In genomic region chr17:28363507-28363906, GRCm38 (mm10) we compare ENCODE assay signal across 12 mouse cellular contexts. TPM values are rescaled to one million over a fixed set of nuclear protein-coding genes. Genes with fewer than 3 reads are reported as not detected.
DNase-seq lines count a peak whose midpoint lies in the region; ATAC-seq and TF ChIP-seq lines count a peak whose summit lies in the region.
"Had no signal": no experiment of that assay in that cellular context is flagged by ENCODE, and none has a peak within 500 bp of the region (broad histone marks: within the 10 kb centered on the region; RNA-seq: fewer than 3 reads in every experiment).

No protein-coding gene starts in this region.

- 26% methylated on average over 6 of the region's 6 CpGs for WGBS in heart, postnatal 0 days
- WGBS in heart, adult 2 months, result 40% methylated on average over 6 of the region's 6 CpGs
- 2% methylated on average over 6 of the region's 6 CpGs for WGBS in midbrain, embryonic 12.5 days
- WGBS in midbrain, embryonic 15.5 days, result 13% methylated on average over 6 of the region's 6 CpGs
- 10% methylated on average over 6 of the region's 6 CpGs for WGBS in hindbrain, embryonic 12.5 days
- WGBS in stomach, embryonic 16.5 days, result 48% methylated on average over 6 of the region's 6 CpGs

- peaks cover 11% of the 10 kb centered on the region; the same call in 1 of the 2 replicates for H3K4me1 ChIP-seq in heart, postnatal 0 days (ENCODE audit: control insufficient read depth, insufficient read depth)
- peaks cover 1% of the 10 kb centered on the region; the same call in 1 of the 2 replicates for H3K4me1 ChIP-seq in heart, adult 2 months (ENCODE audit: control insufficient read depth, insufficient read depth, low read length)
- H3K4me1 ChIP-seq in midbrain, embryonic 12.5 days, result peaks cover 24% of the 10 kb centered on the region
- peaks cover 23% of the 10 kb centered on the region for H3K4me1 ChIP-seq in midbrain, embryonic 15.5 days
- peaks cover 24% of the 10 kb centered on the region for H3K4me1 ChIP-seq in hindbrain, embryonic 12.5 days
- H3K4me1 ChIP-seq in stomach, embryonic 16.5 days (ENCODE audit: control insufficient read depth, insufficient read depth, low read length), result peaks cover 21% of the 10 kb centered on the region

- ATAC-seq in heart, postnatal 0 days (ENCODE audit: insufficient read depth, low read depth), result no peak
- no peak for ATAC-seq in midbrain, embryonic 12.5 days (ENCODE audit: low FRiP score, low read depth)
- ATAC-seq in midbrain, embryonic 15.5 days (replicated peaks), result no peak
- ATAC-seq in hindbrain, embryonic 12.5 days (ENCODE audit: low FRiP score), result no peak
- ATAC-seq in stomach, embryonic 16.5 days (ENCODE audit: insufficient read depth, low FRiP score), result no peak
- ATAC-seq in megakaryocyte, adult 5-6 weeks (ENCODE audit: poor library complexity, severe bottlenecking), result no peak
- ATAC-seq: inflammation-experienced regulatory T-cells, adult 6 months had no signal

- DNase-seq in heart, postnatal 0 days (ENCODE audit: low spot score), result no peak
- DNase-seq in heart, adult 2 months, result no peak
- DNase-seq: layer of hippocampus, postnatal 36 days; right cerebral cortex, adult 18-20 months had no signal

- intact Hi-C loops in heart, adult 2 months (cut with DNase I), result no loop called here

- H3K9ac ChIP-seq in heart, postnatal 0 days (replicated peaks; ENCODE audit: low read depth, low read length), result 0 out of 2 replicates have a peak overlapping the region, but pooled peaks have one; percentile 18
- no peak overlapping the region for H3K9ac ChIP-seq in heart, adult 2 months (ENCODE audit: low read depth, low read length)
- H3K9ac ChIP-seq in midbrain, embryonic 12.5 days (replicated peaks), result no peak overlapping the region
- H3K9ac ChIP-seq in midbrain, embryonic 15.5 days, result no peak overlapping the region
- H3K9ac ChIP-seq in hindbrain, embryonic 12.5 days, result no peak overlapping the region
- peak overlapping the region; percentile 68 for H3K9ac ChIP-seq in stomach, embryonic 16.5 days (ENCODE audit: low read length)
- H3K9ac ChIP-seq: liver, embryonic 15.5 days had no signal

- H3K4me3 ChIP-seq in heart, postnatal 0 days (ENCODE audit: low read depth, low read length), result peak overlapping the region; percentile 33
- H3K4me3 ChIP-seq in heart, adult 2 months, result no peak overlapping the region
- H3K4me3 ChIP-seq in midbrain, embryonic 12.5 days, result peak overlapping the region; percentile 27; the same call in 1 of the 2 replicates
- H3K4me3 ChIP-seq in midbrain, embryonic 15.5 days, result no peak overlapping the region
- H3K4me3 ChIP-seq in hindbrain, embryonic 12.5 days, result peak overlapping the region; percentile 17; the same call in 1 of the 2 replicates
- H3K4me3 ChIP-seq in stomach, embryonic 16.5 days (replicated peaks; ENCODE audit: low read length), result 0 out of 2 replicates have a peak overlapping the region, but pooled peaks have one; percentile 40
- H3K4me3 ChIP-seq: liver, embryonic 15.5 days had no signal

- H3K79me2 ChIP-seq in heart, adult 2 months (replicated peaks; ENCODE audit: control insufficient read depth, insufficient read depth, low read length), result no peaks in the 10 kb centered on the region

- no peaks in the 10 kb centered on the region for H3K36me3 ChIP-seq in heart, postnatal 0 days (replicated peaks; ENCODE audit: control insufficient read depth, insufficient read depth, low read length)
- H3K36me3 ChIP-seq in heart, adult 2 months (ENCODE audit: control insufficient read depth, insufficient read depth, low read length), result no peaks in the 10 kb centered on the region
- H3K36me3 ChIP-seq in midbrain, embryonic 12.5 days, result no peaks in the 10 kb centered on the region
- no peaks in the 10 kb centered on the region for H3K36me3 ChIP-seq in midbrain, embryonic 15.5 days (replicated peaks)
- no peaks in the 10 kb centered on the region for H3K36me3 ChIP-seq in hindbrain, embryonic 12.5 days
- no peaks in the 10 kb centered on the region for H3K36me3 ChIP-seq in stomach, embryonic 16.5 days (ENCODE audit: control insufficient read depth, insufficient read depth, low read length)
- H3K36me3 ChIP-seq: liver, embryonic 15.5 days had no signal

- peaks cover 65% of the 10 kb centered on the region for H3K27me3 ChIP-seq in heart, postnatal 0 days (ENCODE audit: control insufficient read depth, insufficient read depth, low read length)
- peaks cover 6% of the 10 kb centered on the region for H3K27me3 ChIP-seq in heart, adult 2 months (ENCODE audit: control insufficient read depth, insufficient read depth, low read length)
- peaks cover 74% of the 10 kb centered on the region for H3K27me3 ChIP-seq in midbrain, embryonic 12.5 days
- H3K27me3 ChIP-seq in midbrain, embryonic 15.5 days (replicated peaks), result peaks cover 58% of the 10 kb centered on the region
- H3K27me3 ChIP-seq in hindbrain, embryonic 12.5 days, result peaks cover 78% of the 10 kb centered on the region
- H3K27me3 ChIP-seq in stomach, embryonic 16.5 days (ENCODE audit: control insufficient read depth, insufficient read depth, low read length), result peaks cover 21% of the 10 kb centered on the region

- TF ChIP-seq CTCF in heart, postnatal 0 days (IDR thresholded peaks at IDR 0.05; ENCODE audit: low read depth), result no peak
- TF ChIP-seq CTCF in heart, adult 2 months (IDR thresholded peaks at IDR 0.05), result no peak

- 0 out of 2 replicates have a peak overlapping the region, but pooled peaks have one; percentile 58 for H3K4me2 ChIP-seq in heart, postnatal 0 days (ENCODE audit: low read depth, low read length)
- H3K4me2 ChIP-seq in midbrain, embryonic 12.5 days (replicated peaks), result peak overlapping the region; percentile 42; the same call in 1 of the 2 replicates
- H3K4me2 ChIP-seq in midbrain, embryonic 15.5 days, result no peak overlapping the region
- peak overlapping the region; percentile 61 for H3K4me2 ChIP-seq in hindbrain, embryonic 12.5 days (replicated peaks)
- H3K4me2 ChIP-seq in stomach, embryonic 16.5 days (ENCODE audit: low read depth, low read length), result peak overlapping the region; percentile 58

- no peak overlapping the region for H3K27ac ChIP-seq in heart, postnatal 0 days (ENCODE audit: low read depth)
- no peak overlapping the region for H3K27ac ChIP-seq in heart, adult 2 months
- H3K27ac ChIP-seq in midbrain, embryonic 12.5 days (replicated peaks), result no peak overlapping the region
- no peak overlapping the region for H3K27ac ChIP-seq in midbrain, embryonic 15.5 days
- no peak overlapping the region for H3K27ac ChIP-seq in hindbrain, embryonic 12.5 days
- no peak overlapping the region for H3K27ac ChIP-seq in stomach, embryonic 16.5 days (ENCODE audit: low read length)
- H3K27ac ChIP-seq: liver, embryonic 15.5 days had no signal

- no peaks in the 10 kb centered on the region for H3K9me3 ChIP-seq in heart, postnatal 0 days (replicated peaks; ENCODE audit: control insufficient read depth, low read length)
- 0 out of 2 replicates have a peak, but pooled peaks cover 3% of the 10 kb centered on the region for H3K9me3 ChIP-seq in midbrain, embryonic 12.5 days
- H3K9me3 ChIP-seq in midbrain, embryonic 15.5 days, result no peaks in the 10 kb centered on the region
- no peaks in the 10 kb centered on the region for H3K9me3 ChIP-seq in hindbrain, embryonic 12.5 days (replicated peaks)
- no peaks in the 10 kb centered on the region for H3K9me3 ChIP-seq in stomach, embryonic 16.5 days (replicated peaks; ENCODE audit: control insufficient read depth, low read length)
- H3K9me3 ChIP-seq: liver, embryonic 15.5 days had no signal

- no peak for TF ChIP-seq POLR2A in heart, adult 2 months (IDR thresholded peaks at IDR 0.05; ENCODE audit: insufficient read depth, low read depth, low read length)

- TF ChIP-seq EP300 in heart, postnatal 0 days (IDR thresholded peaks at IDR 0.05; ENCODE audit: low read depth), result no peak
- no peak for TF ChIP-seq EP300 in heart, adult 2 months (IDR thresholded peaks at IDR 0.05; ENCODE audit: insufficient read depth, low read depth, low read length)

RNA-seq across cellular contexts. Expression of gene Tulp1, which starts 1.5 kb away (rescaled TPM):
- 0.61 and 5.3 TPM in 2 replicates for total RNA-seq in heart, postnatal 0 days (2014; rRNA removed; ENCODE audit: low replicate concordance)
- polyA plus RNA-seq in heart, postnatal 0 days (2015; fragmentation: Nextera tagmentation; extraction: Ambion mirVana), result 0.86 and 1.3 TPM in 2 replicates
- not detected for total RNA-seq in heart, adult 2 months (2021)
- polyA plus RNA-seq in heart, adult 2 months (2012; rRNA removed), result 0.38 TPM in 1 of 2 replicates, not detected in the other
- 4.9 and 5.1 TPM in 2 replicates for polyA plus RNA-seq in midbrain, embryonic 12.5 days (2016; fragmentation: Nextera tagmentation; extraction: Ambion mirVana)
- 1.3 and 1.9 TPM in 2 replicates for polyA plus RNA-seq in midbrain, embryonic 15.5 days (2015; fragmentation: Nextera tagmentation; extraction: Ambion mirVana)
- polyA plus RNA-seq in hindbrain, embryonic 12.5 days (2016; fragmentation: Nextera tagmentation; extraction: Ambion mirVana), result 5.0 and 6.8 TPM in 2 replicates
- polyA plus RNA-seq in stomach, embryonic 16.5 days (2015; fragmentation: Nextera tagmentation; extraction: Ambion mirVana), result 4.6 and 5.4 TPM in 2 replicates
- total RNA-seq in megakaryocyte, adult 5-6 weeks (2015), result not detected in 2 replicates
- total RNA-seq in megakaryocyte, adult 5-6 weeks (2017), result not detected in 2 replicates
- total RNA-seq: layer of hippocampus, postnatal 36 days had no signal
- polyA plus RNA-seq: cortical plate, adult 2 months had no signal

RNA-seq across cellular contexts. Expression of gene Tead3, which starts 12.9 kb away (rescaled TPM):
- total RNA-seq in heart, postnatal 0 days (2014; rRNA removed; ENCODE audit: low replicate concordance), result 13.1 and 19.7 TPM in 2 replicates
- polyA plus RNA-seq in heart, postnatal 0 days (2015; fragmentation: Nextera tagmentation; extraction: Ambion mirVana), result 3.2 and 3.3 TPM in 2 replicates
- 10 to 100 TPM; 12.7 to 13.7 TPM for total RNA-seq in heart, adult 2 months (2021)
- 20.2 and 21.2 TPM in 2 replicates for polyA plus RNA-seq in heart, adult 2 months (2012; rRNA removed)
- 5.2 and 5.7 TPM in 2 replicates for polyA plus RNA-seq in midbrain, embryonic 12.5 days (2016; fragmentation: Nextera tagmentation; extraction: Ambion mirVana)
- 1.4 and 2.1 TPM in 2 replicates for polyA plus RNA-seq in midbrain, embryonic 15.5 days (2015; fragmentation: Nextera tagmentation; extraction: Ambion mirVana)
- polyA plus RNA-seq in hindbrain, embryonic 12.5 days (2016; fragmentation: Nextera tagmentation; extraction: Ambion mirVana), result 7.0 and 7.7 TPM in 2 replicates
- 11.8 and 12.3 TPM in 2 replicates for polyA plus RNA-seq in stomach, embryonic 16.5 days (2015; fragmentation: Nextera tagmentation; extraction: Ambion mirVana)
- not detected in 2 replicates for total RNA-seq in megakaryocyte, adult 5-6 weeks (2015)
- not detected in 2 replicates for total RNA-seq in megakaryocyte, adult 5-6 weeks (2017)
- polyA plus RNA-seq: inflammation-experienced regulatory T-cells, adult 6 months had no signal

RNA-seq across cellular contexts. Expression of gene Rpl10a, which starts 35.2 kb away (rescaled TPM):
- 817 and 939 TPM in 2 replicates for total RNA-seq in heart, postnatal 0 days (2014; rRNA removed; ENCODE audit: low replicate concordance)
- polyA plus RNA-seq in heart, postnatal 0 days (2015; fragmentation: Nextera tagmentation; extraction: Ambion mirVana), result 255 and 273 TPM in 2 replicates
- 100 to 1,000 TPM; 360 to 417 TPM for total RNA-seq in heart, adult 2 months (2021)
- 634 and 1,197 TPM in 2 replicates for polyA plus RNA-seq in heart, adult 2 months (2012; rRNA removed)
- polyA plus RNA-seq in midbrain, embryonic 12.5 days (2016; fragmentation: Nextera tagmentation; extraction: Ambion mirVana), result 329 and 373 TPM in 2 replicates
- polyA plus RNA-seq in midbrain, embryonic 15.5 days (2015; fragmentation: Nextera tagmentation; extraction: Ambion mirVana), result 307 and 313 TPM in 2 replicates
- polyA plus RNA-seq in hindbrain, embryonic 12.5 days (2016; fragmentation: Nextera tagmentation; extraction: Ambion mirVana), result 287 and 354 TPM in 2 replicates
- polyA plus RNA-seq in stomach, embryonic 16.5 days (2015; fragmentation: Nextera tagmentation; extraction: Ambion mirVana), result 538 and 564 TPM in 2 replicates
- total RNA-seq in megakaryocyte, adult 5-6 weeks (2015), result 1,429 and 1,585 TPM in 2 replicates
- total RNA-seq in megakaryocyte, adult 5-6 weeks (2017), result 468 and 491 TPM in 2 replicates

RNA-seq across cellular contexts. Expression of gene Fance, which starts 50.2 kb away (rescaled TPM):
- total RNA-seq in heart, postnatal 0 days (2014; rRNA removed; ENCODE audit: low replicate concordance), result 14.1 and 21.7 TPM in 2 replicates
- polyA plus RNA-seq in heart, postnatal 0 days (2015; fragmentation: Nextera tagmentation; extraction: Ambion mirVana), result 13.8 and 14.1 TPM in 2 replicates
- total RNA-seq in heart, adult 2 months (2021), result 10 to 100 TPM; 11.2 to 12.0 TPM
- polyA plus RNA-seq in heart, adult 2 months (2012; rRNA removed), result 7.4 and 11.8 TPM in 2 replicates
- 28.5 and 30.5 TPM in 2 replicates for polyA plus RNA-seq in midbrain, embryonic 12.5 days (2016; fragmentation: Nextera tagmentation; extraction: Ambion mirVana)
- 27.8 and 28.5 TPM in 2 replicates for polyA plus RNA-seq in midbrain, embryonic 15.5 days (2015; fragmentation: Nextera tagmentation; extraction: Ambion mirVana)
- 24.7 and 28.3 TPM in 2 replicates for polyA plus RNA-seq in hindbrain, embryonic 12.5 days (2016; fragmentation: Nextera tagmentation; extraction: Ambion mirVana)
- polyA plus RNA-seq in stomach, embryonic 16.5 days (2015; fragmentation: Nextera tagmentation; extraction: Ambion mirVana), result 19.0 and 20.4 TPM in 2 replicates
- 11.5 and 11.9 TPM in 2 replicates for total RNA-seq in megakaryocyte, adult 5-6 weeks (2015)
- total RNA-seq in megakaryocyte, adult 5-6 weeks (2017), result 7.5 and 14.3 TPM in 2 replicates

Comparison
In these comparisons a context has a peak if more than half of its experiments do, and no peak if none do; other contexts are left out.
1. H3K4me3 ChIP-seq: peak in heart, postnatal 0 days (single experiment), midbrain, embryonic 12.5 days (single experiment), hindbrain, embryonic 12.5 days (single experiment) and stomach, embryonic 16.5 days (single experiment); none in heart, adult 2 months (single experiment) and midbrain, embryonic 15.5 days (single experiment).
2. H3K9ac ChIP-seq: peak in heart, postnatal 0 days (single experiment) and stomach, embryonic 16.5 days (single experiment); none in heart, adult 2 months (single experiment), midbrain, embryonic 12.5 days (single experiment), midbrain, embryonic 15.5 days (single experiment) and hindbrain, embryonic 12.5 days (single experiment).